Mouse (Mus musculus): ENCODE results near the gene Rsrc1.

Rsrc1 gene

DNA sequence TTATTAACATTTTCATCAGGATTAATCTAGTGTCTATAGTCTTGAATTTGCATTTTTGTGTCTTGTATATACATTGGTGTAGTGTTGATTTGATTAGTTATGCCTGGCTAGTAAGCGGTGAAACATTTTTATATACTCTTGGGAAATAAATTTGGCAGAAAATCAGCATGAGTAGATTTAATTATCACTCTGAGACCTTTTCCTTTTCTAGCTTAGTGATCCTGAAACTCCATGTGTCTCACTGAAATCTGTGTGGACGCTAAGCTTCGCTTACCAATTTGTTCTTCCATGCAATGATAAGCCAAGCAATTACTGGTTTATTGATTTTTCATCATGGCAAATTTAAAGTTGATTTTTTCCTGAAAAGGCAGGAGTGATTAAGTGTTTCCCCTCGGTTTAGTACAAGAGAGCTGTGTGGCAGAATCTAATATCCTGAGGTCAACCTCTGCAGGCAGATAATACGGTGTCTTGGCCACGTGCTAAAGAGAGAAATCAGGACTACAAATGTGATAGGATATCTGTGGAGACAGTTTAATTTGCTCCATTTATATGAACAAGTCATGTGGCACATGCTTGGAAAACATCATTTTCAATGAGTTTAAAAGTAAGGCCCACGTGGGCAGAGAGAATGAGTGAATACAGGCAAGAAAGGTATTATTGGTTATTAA lies 328.6 kb downstream of the Rsrc1 start:
- no peak for TF ChIP-seq GATA4 (IDR thresholded peaks at IDR 0.05; ENCODE audit: insufficient replicate concordance, low read length)

DNA sequence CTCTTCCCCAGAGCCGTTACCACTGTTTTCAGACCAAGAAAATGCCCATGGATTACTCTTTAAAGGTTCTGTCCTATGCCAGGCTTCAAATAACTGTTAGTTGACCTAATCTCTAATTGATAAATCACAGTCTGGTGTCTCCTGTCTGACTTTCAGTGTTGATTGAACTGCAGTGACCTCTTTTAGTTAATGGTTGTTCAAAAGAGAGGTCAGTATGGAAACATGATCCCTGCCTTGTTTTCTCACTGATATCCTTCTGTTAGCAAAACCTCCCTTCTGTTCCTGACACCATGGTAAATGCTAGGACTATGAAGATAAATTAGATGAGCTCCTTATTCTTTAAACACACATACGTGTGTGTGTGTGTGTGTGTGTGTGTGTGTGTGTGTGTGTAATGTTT lies 330.2 kb downstream of the Rsrc1 start:
- no peak for TF ChIP-seq GATA4 (IDR thresholded peaks at IDR 0.05; ENCODE audit: insufficient replicate concordance, low read length)

GRCm38 (mm10) chr3:67322422-67322821 lies 341.2 kb downstream of the Rsrc1 start:
- no peak for TF ChIP-seq GATA4 (IDR thresholded peaks at IDR 0.05; ENCODE audit: insufficient replicate concordance, low read length)

DNA sequence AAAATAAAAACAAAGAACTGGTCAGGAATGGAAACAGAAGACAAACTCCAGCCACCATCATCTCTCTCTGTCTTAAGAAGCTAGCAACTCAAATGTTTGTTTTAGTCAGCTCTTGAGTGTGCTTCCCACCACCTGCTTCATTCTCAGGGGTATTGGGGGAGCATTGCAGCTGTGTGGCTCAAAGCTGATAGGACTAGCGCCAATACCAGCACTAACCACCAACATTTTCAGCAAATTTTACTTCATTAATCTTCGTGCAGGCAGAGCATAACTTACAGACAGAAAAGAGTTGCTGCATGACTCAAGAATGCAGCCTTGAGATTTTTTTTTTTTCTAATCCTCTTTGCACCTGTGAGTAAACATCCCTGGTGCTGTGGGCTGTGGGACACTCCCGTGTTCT lies 358.4 kb downstream of the Rsrc1 start:
- no peak for TF ChIP-seq GATA4 (IDR thresholded peaks at IDR 0.05; ENCODE audit: insufficient replicate concordance, low read length)

DNA sequence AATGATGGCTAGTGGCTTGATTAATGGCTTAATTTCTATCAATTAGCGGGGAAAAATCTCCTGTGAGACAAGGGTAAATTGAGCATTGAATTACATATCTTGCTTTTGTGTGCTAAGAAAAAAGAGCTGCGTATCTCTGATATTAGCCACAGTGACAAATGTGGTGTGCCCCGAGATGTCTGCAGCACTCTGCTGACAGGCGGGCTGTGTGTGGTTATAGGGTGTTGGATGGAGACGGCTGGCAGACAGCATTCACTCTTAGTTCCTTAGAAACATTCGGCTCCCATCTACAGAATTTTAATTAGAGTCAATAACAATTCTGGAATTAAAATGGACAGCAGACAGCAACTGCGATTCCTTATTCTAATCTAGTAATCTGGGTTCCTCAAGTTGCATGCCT lies 359.7 kb downstream of the Rsrc1 start:
- TF ChIP-seq GATA4 (IDR thresholded peaks at IDR 0.05; ENCODE audit: insufficient replicate concordance, low read length) = no peak

DNA sequence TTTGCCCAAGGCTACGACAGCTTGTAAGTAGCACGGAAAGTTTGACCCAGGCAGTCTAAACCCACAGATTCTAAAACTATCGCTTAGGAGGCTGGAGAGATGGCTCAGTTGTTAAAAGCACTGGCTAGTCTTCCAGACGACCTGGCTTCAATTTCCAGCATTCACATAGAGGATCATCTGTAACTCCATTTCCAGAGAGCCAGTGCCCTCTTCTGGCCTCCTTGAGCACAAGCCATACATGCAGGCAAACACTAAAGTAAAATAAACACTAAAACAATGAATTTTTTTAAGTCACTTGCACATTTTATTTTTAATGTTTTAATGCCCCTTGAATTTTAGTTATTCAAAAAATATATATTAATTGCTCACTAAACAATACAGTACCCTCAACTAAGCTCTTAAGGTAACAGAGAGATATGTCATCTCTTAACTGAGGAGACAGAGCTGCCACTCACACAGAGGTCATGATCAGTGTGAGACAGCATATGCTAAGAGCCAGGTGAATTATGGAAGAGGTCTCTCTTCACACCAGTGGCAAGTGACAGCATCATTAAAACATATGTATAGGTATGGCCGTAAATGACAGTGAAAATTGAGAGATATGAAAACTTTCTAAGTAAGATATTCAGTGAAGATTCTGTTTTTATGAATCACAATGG lies 361.9 kb downstream of the Rsrc1 start:
- TF ChIP-seq GATA4 (IDR thresholded peaks at IDR 0.05; ENCODE audit: insufficient replicate concordance, low read length) = no peak

DNA sequence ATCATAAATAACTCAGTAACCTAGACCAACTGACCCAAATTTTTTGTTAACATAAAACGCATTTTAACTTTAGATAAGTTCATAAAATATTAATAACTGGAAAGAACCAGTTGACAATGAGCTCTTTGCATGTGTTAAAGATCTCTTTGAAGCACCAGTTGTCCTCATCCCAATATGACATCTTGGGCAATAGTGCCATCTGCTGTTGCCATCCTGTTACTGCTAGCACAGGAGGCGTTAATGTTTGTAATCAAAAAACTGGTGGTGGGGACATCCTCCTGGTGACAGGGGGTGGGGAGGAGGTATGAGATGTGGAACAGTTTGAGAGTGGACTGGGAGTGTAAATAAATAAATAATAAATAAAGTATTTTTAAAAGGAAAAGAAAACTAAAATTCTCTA lies 363.4 kb downstream of the Rsrc1 start:
- TF ChIP-seq GATA4 (IDR thresholded peaks at IDR 0.05; ENCODE audit: insufficient replicate concordance, low read length) = no peak

GRCm38 (mm10) chr3:67346674-67347073 lies 365.5 kb downstream of the Rsrc1 start:
- no peak for TF ChIP-seq GATA4 (IDR thresholded peaks at IDR 0.05; ENCODE audit: insufficient replicate concordance, low read length)

DNA sequence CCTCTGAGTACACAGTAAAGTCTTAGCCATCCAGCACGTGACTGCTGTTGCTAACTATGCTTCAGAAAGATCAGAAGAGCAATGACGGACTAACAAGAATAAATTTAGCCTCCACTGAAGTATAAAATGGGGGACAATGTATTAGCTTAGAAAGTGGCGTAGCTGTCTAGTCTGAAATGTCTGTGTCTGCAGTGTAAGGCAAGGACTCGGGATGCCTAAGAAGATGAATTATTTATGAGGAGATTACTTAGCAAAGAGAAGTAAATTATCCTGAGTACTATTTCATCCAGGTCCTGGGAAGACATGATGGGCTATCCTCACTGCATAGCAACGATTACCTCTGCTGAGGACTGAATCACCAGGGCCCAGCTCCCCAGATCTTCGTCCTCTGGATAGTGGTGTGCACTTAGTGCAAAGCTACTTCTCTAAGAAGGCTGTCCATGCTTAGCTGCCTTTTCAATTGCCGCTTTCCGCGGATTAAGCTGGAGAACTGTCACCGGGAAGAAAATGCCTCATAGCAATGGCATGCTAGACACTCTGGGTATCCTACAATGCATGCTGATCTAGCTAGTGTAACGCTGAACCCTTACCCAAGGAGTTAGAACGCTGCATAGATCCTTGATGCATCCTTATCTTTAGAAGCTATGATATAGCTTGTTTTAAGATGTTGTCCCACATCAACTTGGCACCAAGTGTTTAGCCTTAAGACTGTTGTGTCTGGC lies 370.4 kb downstream of the Rsrc1 start:
- no peak for TF ChIP-seq GATA4 (IDR thresholded peaks at IDR 0.05; ENCODE audit: insufficient replicate concordance, low read length)

DNA sequence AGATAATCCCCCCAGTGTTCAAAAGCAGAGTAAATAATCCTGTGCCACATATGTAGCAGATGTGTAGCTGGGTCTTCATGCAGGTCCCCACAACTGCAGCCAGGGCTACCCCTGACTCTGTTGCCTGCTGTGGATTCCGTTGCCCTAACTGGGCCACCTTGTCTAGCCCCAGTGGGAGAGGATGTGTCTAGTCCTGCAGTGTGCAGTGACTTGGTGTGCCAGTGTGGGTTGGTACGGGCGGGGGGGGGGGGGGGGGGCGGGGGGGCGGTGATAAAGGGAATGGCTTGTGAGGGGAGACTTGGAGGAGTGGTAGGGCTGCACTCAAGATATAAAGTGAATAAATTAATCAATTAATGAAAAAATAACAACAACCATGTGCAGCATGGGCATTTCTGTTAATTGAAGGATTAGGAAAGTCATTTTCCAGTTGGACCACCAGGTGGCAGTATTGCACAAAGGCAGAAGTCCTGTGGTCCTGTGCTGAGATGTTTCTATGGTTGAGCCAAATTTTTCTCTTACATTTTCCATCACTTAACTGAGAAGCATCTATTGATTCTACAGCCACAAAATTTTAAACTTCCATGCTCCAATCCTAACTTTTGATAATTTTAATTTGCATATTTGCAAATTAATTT lies 371.1 kb downstream of the Rsrc1 start:
- TF ChIP-seq GATA4 (IDR thresholded peaks at IDR 0.05; ENCODE audit: insufficient replicate concordance, low read length) = no peak

DNA sequence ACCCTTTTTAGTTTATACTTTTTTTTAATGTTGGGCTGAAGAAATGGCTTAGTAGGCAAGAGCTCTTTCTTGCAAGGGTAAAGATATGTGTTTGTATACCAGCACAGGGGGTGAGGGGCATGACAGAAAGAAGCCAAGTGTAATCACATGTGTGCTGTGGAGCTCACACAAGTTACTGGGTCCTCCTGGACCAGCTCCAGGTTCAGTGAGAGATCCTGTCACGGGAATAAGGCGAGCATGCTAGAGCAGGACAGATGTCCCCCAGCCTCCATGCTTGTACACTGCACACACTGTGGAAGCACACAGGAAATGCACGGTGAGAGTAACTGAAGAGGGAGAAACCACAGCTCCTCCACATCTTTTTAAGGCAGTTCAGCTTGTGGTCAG lies 371.6 kb downstream of the Rsrc1 start:
- TF ChIP-seq GATA4 (IDR thresholded peaks at IDR 0.05; ENCODE audit: insufficient replicate concordance, low read length) = no peak

DNA sequence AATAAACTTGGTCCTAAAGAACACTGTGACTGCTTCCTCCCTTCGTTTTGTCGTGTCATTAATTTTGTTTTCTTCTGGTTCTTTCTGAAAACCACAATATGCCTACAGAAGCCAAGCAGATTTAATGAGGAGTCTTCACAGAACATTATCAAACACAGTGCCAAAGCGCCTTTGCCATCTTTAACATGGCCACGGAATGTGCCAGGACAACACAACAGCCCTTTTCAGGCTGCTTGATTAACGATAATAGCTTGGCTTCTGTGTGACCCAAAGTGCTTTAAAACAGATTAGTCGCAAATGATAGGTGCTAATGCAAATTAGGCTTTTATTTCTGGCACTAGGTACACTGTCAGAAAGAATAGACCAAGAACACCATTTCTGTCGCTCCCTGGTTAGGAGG lies 377.2 kb downstream of the Rsrc1 start:
- TF ChIP-seq GATA4 (IDR thresholded peaks at IDR 0.05; ENCODE audit: insufficient replicate concordance, low read length) = no peak

- TF ChIP-seq GATA4 (IDR thresholded peaks at IDR 0.05; ENCODE audit: insufficient replicate concordance, low read length) = no peak
These were observed 385.1 kb downstream of the Rsrc1 start for GRCm38 (mm10) chr3:67366087-67366892.

GRCm38 (mm10) chr3:67367481-67367880 lies 386.3 kb downstream of the Rsrc1 start:
- TF ChIP-seq GATA4 (IDR thresholded peaks at IDR 0.05; ENCODE audit: insufficient replicate concordance, low read length) = no peak
